Mouse (Mus musculus) cerebellum, adult 2 months (tissue): ENCODE measurements around the gene Cxcl5.

Experiments
- CTCF ChIP-seq: fragments of 200-500 bp; IDR thresholded peaks from 2 replicates; pipeline ENCODE4 v1.5.1; 2011; ENCODE audit warnings: low read depth, mild to moderate bottlenecking, control low read depth, low read length, moderate library complexity, borderline replicate concordance; ENCODE audit not compliant: insufficient read depth
- POLR2A ChIP-seq: fragments of 200-500 bp; IDR thresholded peaks from 2 replicates; pipeline ENCODE4 v1.6.1; 2011; ENCODE audit warnings: low read length, control low read depth, borderline replicate concordance; ENCODE audit not compliant: insufficient read depth

DNA sequence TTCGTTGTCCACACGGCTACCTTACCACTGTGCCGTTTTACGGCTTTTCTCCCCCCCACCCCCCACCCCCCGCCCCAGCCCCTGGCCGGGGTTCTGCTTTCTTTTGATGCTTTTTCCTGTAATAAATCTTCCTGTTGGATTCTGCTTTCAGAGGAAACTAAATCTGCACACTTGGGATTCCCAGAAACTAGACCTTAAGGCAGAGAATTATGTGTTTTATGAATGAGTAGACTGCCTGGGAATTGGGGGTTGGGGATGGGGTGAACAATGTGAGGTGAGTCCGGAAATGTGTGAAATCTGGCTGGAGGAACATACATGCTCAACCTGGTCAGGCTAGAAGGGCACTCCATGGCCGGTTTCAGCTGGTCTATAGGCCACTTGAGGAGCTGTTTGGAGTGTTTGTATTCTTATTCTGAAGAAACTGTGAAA is 30.9 kb downstream of the Cxcl5 start:
- TF ChIP-seq CTCF: no peak
- TF ChIP-seq POLR2A: no peak
